Mouse (Mus musculus) T-helper 17 cell (primary cell): ENCODE results near the gene Lypd6b.

Source experiments
- in situ Hi-C, 2 experiments: fragments of 300-600 bp; cut with MboI, MseI; formaldehyde crosslinking; loops; 1 replicate in 1 of 2; 2 replicates in 1 of 2; pipeline ENCODE4 v1.15.1; 2025; ENCODE audit warnings: high pct_unique_total_duplicates in 2 of 2

Gene Lypd6b

GRCm38 (mm10) chr2:49764331-49764946, 23.0 kb upstream of the Lypd6b start:
- in situ Hi-C loops: loop anchor here in 1 of 2 experiments (10.0 to 25.0 kb wide), 2 partner anchors 750 to 1048 kb away; no protein-coding TSS in a partner anchor

GRCm38 (mm10) chr2:49768916-49769315, 18.6 kb upstream of the Lypd6b start:
- in situ Hi-C loops: loop anchor here (5.0 to 25.0 kb wide), 4 partner anchors 498 to 1043 kb away; no protein-coding TSS in a partner anchor

GRCm38 (mm10) chr2:49770440-49770839, 17.0 kb upstream of the Lypd6b start:
- in situ Hi-C loops: loop anchor here (5.0 to 25.0 kb wide), 2 partner anchors 102 to 1042 kb away; no protein-coding TSS in a partner anchor

GRCm38 (mm10) chr2:49771172-49771571, 16.3 kb upstream of the Lypd6b start:
- in situ Hi-C loops: loop anchor here (5.0 to 25.0 kb wide), 2 partner anchors 101 to 1041 kb away; no protein-coding TSS in a partner anchor

- in situ Hi-C loops: loop anchor here (5.0 to 25.0 kb wide), 2 partner anchors 99 to 1039 kb away; no protein-coding TSS in a partner anchor
These were observed 14.1 kb upstream of the Lypd6b start for GRCm38 (mm10) chr2:49773194-49773931.

- in situ Hi-C loops: loop anchor here (5.0 to 25.0 kb wide), 2 partner anchors 98 to 1038 kb away; no protein-coding TSS in a partner anchor
These were observed 13.3 kb upstream of the Lypd6b start for GRCm38 (mm10) chr2:49774180-49774579.

- in situ Hi-C loops: no loop called here
These were observed 12.3 kb upstream of the Lypd6b start for GRCm38 (mm10) chr2:49775187-49775586.

- in situ Hi-C loops: no loop called here
These were observed 11.8 kb upstream of the Lypd6b start for GRCm38 (mm10) chr2:49775735-49776134.

- in situ Hi-C loops: no loop called here
These were observed 11.1 kb upstream of the Lypd6b start for GRCm38 (mm10) chr2:49776407-49776806.

GRCm38 (mm10) chr2:49788051-49788418, 547 bp downstream of the Lypd6b start:
- in situ Hi-C loops: no loop called here

GRCm38 (mm10) chr2:49788643-49789042, 1.2 kb downstream of the Lypd6b start:
- in situ Hi-C loops: no loop called here

GRCm38 (mm10) chr2:49789078-49789477, 1.6 kb downstream of the Lypd6b start:
- in situ Hi-C loops: no loop called here

- in situ Hi-C loops: no loop called here
These were observed 2.0 kb downstream of the Lypd6b start for GRCm38 (mm10) chr2:49789504-49789903.

GRCm38 (mm10) chr2:49797444-49798143, 10.1 kb downstream of the Lypd6b start:
- in situ Hi-C loops: no loop called here

- in situ Hi-C loops: loop anchor here in 1 of 2 experiments (10.0 kb wide), 1 partner anchor 840 kb away; no protein-coding TSS in a partner anchor
These were observed 17.0 kb downstream of the Lypd6b start for GRCm38 (mm10) chr2:49804448-49804847.

- in situ Hi-C loops: loop anchor here in 1 of 2 experiments (10.0 kb wide), 1 partner anchor 841 kb away; no protein-coding TSS in a partner anchor
These were observed 18.4 kb downstream of the Lypd6b start for GRCm38 (mm10) chr2:49805736-49806371.

GRCm38 (mm10) chr2:49809496-49809895, 22.0 kb downstream of the Lypd6b start:
- in situ Hi-C loops: loop anchor here in 1 of 2 experiments (10.0 kb wide), 1 partner anchor 845 kb away; no protein-coding TSS in a partner anchor

- in situ Hi-C loops: loop anchor here in 1 of 2 experiments (10.0 kb wide), 1 partner anchor 1313 kb away; no protein-coding TSS in a partner anchor
These were observed 23.9 kb downstream of the Lypd6b start for GRCm38 (mm10) chr2:49811420-49811819.

- in situ Hi-C loops: loop anchor here in 1 of 2 experiments (10.0 kb wide), 1 partner anchor 1313 kb away; no protein-coding TSS in a partner anchor
These were observed 24.4 kb downstream of the Lypd6b start for GRCm38 (mm10) chr2:49811871-49812363.

- in situ Hi-C loops: loop anchor here in 1 of 2 experiments (10.0 kb wide), 1 partner anchor 1312 kb away; no protein-coding TSS in a partner anchor
These were observed 25.7 kb downstream of the Lypd6b start for GRCm38 (mm10) chr2:49813151-49813550.

GRCm38 (mm10) chr2:49814011-49814410, 26.5 kb downstream of the Lypd6b start:
- in situ Hi-C loops: loop anchor here in 1 of 2 experiments (10.0 kb wide), 1 partner anchor 1311 kb away; no protein-coding TSS in a partner anchor
